Mouse (Mus musculus) layer of hippocampus, postnatal 25 days (tissue): ENCODE data around the gene Wdr37. TPM values are rescaled to one million over a fixed set of nuclear protein-coding genes. Genes with fewer than 3 reads are reported as not detected.

Source experiments
- DNase-seq, 2 experiments: peaks; one replicate each; pipeline ENCODE4 v3.0.0; 2022; ENCODE audit warnings: mixed read lengths in 2 of 2, low spot score in 1 of 2; ENCODE audit errors: extremely low spot score in 1 of 2
- microRNA-seq, 2 experiments: library from miRNA; unstranded; fragments of <30 nt; microRNA quantifications; one replicate each; pipeline ENCODE4 v1.2.0; 2021
- total RNA-seq, 2 experiments: library from RNA; stranded (reverse); gene quantifications; 2 replicates each; pipeline ENCODE4 v1.2.3; 2021

The Wdr37 gene
- total RNA-seq, 2 experiments from 2014 or later: 84.9 to 89.5 TPM

GRCm38 (mm10) chr13:8769654-8770227, 102.0 kb downstream of the Wdr37 start:
- no peak for DNase-seq

GRCm38 (mm10) chr13:8760940-8761339, 110.8 kb downstream of the Wdr37 start:
- no peak for DNase-seq

Small RNA genes lying within 50 kb of the gene (microRNA-seq; reads per million reads assigned to microRNA genes)
- gene Gm22750: 0 reads per million in 2 experiments

Other genes starting within 250 kb of the Wdr37 start
- gene Idi1, start 13.6 kb upstream of the Wdr37 start, total RNA-seq: 10 to 100 TPM; 37.4 to 43.1 TPM
- gene Gm9745, start 76.3 kb upstream of the Wdr37 start, total RNA-seq: not detected
- gene Idi2, start 81.0 kb upstream of the Wdr37 start, total RNA-seq: not detected
- 10 to 100 TPM; 39.1 to 39.3 TPM for gene Gtpbp4, start 124.2 kb upstream of the Wdr37 start, total RNA-seq
- 10 to 100 TPM; 73.2 to 76.8 TPM for gene Larp4b, start 222.0 kb upstream of the Wdr37 start, total RNA-seq